Mouse (Mus musculus) skeletal muscle tissue, adult 2 months (tissue): ENCODE measurements around the gene Tex9.
"Not testable (repeated sequence)": the region's sequence is repeated elsewhere in the genome, so short reads cannot be mapped to it uniquely, and the experiment has no call there.

Experiments
- DNase-seq: peaks from one replicate; pipeline ENCODE4 v3.0.0-alpha.2; 2012; ENCODE audit warnings: low read depth, low spot score

The Tex9 gene

DNA sequence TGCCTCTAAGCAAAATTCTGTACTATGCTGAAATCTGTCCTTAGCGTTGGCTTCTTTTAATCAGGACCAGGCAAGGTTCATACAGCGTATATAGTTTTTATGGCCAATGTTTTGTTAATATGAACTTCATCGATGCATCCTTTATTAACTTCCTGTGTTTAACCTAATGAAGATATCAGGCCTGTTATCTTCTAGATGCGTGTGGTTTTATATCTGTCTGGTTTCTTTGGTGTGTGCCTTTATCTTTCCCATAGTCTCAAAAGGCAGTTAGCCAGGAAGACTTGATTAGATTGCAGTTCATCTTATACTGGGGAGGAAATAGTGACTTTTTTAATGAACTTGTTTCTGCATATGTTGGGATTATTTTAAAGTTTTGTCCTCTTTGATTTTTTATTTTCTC, 51.7 kb downstream of the Tex9 start:
- no peak for DNase-seq

DNA sequence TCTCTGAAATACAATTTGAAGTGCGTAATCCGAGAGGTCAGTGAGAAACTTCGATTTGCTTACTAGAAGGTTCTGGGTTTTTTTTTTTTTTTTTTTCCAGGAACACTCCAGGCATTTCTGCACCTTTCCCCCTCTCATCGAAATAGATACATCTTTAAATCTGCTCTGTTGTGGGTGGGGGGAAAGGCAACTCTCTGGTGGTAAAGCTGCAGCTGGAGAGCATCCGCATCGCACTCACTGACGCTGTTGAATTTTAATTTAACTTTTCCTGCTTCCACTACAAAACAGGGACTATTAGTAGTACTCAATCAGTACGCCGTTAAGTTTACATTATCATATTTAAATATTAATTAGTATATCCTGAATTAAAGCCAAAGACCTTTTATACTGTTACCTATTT, 53.3 kb downstream of the Tex9 start:
- DNase-seq: no peak

DNA sequence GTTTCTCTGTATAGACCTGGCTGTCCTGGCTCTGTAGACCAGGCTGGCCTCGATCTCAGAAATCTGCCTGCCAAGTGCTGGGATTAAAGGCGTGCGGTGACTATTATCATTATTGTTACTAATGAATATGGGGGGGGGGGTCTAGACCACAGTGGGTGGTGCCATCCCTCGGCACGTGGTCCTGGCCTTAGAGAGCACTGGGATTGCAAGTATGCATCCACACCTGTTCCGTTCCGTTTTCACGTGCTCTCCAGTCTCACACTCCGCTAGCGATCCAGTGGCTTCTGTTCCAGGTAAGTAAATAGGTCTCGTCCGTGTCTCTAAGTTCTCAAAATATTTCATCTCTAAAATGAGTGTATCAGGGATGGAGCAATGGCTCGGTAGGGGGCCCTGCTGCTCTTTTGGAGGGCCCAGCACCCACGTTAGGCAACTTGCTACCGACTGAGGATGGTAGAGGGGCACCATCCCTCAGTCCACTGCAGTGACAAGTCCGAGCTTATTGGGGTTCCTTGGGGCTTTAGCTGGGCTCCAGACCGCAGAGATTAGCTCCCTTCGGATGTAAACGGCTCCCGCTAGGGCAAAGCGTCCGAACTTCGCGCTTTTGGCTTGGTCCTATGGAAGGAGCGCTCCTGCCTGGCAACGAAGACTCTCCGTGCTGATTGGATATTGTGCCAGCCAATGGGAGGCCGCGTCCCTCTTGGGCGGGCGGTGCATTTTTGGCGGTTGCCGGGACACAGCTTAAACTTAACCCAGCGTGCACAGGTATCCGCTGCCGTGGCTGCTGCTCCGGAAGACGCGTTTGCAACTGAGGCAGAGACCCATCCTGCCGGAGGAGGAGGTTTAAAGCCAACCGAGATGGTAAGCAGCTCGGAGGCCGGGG, 54.0 kb downstream of the Tex9 start, which contains the start of gene Mns1:
TSS of gene Mns1 (plus strand) at position 190 of the 880 bp plus-strand sequence.
- DNase-seq: peak; percentile 86

DNA sequence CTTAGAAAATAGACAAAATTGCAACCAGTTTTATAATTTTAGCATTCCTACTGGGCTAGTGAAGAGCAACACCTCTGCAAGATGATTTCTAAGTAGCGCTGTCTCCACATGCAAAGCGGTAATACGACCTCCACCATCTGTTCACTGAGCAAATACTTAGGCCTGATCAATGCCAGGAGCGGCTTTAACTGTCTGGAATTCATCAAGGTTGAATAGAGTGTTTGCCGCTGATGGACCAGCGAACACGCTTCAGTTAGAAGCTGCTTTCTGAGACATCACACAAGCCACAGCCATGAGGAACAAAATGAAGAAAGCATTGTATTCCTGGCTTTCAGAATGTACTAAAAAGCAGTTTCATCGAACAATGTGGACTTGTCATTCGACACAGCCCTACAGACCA, 57.1 kb downstream of the Tex9 start:
- no peak for DNase-seq

DNA sequence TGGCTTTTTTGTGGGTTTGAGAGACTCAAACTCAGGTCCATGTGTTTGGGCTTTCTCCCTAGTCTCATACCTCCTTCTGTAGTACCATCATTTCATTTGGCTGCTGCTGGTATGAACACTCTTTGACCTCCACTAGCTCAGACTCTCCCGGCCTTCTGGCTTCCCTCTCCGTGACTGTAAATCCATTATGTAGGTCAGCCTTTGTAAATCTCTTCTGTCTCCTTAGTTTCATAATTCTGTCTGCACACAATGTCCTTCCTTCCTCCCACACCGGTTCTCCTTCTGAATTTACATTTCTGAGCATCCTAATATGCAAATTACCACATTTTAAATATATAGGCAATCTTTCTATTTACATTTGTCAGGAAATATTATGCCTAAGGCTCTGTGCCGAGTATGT, 64.2 kb downstream of the Tex9 start:
- no peak for DNase-seq

DNA sequence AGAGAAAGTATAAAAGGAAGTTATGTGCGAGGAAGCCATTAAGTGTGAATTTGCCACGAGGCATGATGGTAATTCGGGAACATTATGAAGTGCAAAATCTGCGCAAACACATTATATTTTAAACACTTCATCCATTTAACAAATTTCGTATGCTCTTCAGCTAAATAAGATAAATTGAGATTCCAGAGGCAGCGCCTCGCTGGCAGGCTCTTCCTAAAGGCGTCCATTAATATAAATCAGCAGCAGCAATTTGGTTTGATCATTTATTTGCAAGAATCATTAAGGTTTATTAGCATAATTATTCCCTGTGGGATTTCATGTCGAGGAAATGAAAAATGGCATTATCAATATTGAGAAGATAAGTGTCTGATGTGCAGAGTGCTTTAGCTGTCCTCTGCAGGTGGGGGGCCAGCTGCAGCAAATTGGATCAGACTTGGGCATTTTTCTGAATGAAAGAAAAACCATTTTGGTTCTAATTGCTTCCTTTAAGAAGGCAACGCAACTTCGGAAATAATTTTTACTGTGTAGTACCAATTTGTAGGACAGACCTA, 66.6 kb downstream of the Tex9 start:
- no peak for DNase-seq

DNA sequence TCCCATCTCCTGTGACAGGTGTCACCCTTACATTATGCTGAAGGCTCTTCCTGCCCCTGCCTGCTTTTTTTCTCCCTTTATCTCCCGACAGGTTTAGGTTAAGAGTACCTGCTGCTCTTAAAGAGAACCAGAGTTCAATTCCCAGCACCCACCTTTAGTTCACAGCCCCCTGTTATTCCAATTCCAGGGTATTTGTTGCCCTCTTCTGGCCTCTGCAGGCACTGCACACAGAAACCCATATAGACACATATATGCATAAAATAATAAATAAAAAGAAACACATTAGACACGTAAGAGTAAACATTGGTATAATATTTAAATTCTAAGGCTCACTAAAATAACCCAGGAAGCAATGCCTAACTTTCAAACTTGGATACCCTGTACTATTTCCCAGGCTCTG, 69.3 kb downstream of the Tex9 start:
- DNase-seq: no peak

DNA sequence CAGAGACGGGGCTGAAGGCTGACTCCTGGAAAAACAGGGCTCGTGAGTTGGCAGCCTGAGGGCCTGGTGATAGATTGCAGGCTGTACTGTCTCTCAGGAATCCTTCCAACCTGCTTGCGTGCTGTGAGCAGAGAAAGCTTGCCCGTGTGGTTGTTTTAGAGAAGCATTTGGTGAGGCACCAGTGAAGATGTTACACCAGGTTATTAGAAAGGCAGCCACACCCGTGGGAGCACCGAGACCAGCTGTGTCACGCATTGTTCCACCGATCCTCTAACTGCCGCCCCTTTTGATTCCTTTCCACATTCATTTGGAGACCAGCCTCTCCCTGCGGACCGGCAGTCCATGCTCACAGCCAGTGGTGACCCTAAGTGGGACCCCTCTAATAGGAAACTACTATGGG, 69.7 kb downstream of the Tex9 start:
- no peak for DNase-seq

DNA sequence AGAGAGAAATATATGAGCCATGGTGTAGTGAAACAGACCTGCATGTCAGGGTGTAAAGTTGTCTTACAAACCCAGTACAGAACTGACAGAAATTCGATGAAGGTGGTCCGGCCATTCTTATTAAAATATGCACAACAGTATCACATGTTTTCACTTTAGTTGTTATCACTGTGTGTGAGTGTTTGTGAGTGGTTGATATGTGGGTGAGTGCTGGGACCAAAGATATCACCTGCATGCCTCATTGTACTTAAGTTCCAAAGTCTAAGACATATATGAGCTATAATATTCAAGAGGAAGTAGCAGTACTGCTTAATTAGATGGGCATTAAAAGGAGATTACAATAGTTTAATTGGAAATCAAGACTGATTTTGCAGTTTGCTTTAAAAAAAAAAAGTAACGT, 71.5 kb downstream of the Tex9 start:
- DNase-seq: no peak

DNA sequence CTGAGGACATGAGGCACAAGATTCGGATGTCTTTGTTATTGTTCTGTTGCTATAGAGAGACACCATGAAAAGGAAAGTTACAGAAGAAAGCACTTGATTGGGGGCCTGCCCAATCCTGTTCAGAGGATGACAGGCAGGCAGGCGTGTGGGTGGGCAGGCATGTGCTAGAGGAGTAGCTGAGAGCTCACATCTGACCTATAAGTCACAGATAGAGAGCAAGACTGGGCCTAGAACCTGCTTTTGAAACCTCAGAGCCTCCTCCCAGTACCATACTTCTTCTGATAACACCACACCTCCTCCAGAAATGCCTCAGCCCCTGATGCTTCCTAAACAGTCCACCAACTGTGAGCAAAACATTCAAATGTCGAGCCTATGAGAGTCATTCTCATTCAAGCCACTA, 73.6 kb downstream of the Tex9 start:
- DNase-seq: no peak

DNA sequence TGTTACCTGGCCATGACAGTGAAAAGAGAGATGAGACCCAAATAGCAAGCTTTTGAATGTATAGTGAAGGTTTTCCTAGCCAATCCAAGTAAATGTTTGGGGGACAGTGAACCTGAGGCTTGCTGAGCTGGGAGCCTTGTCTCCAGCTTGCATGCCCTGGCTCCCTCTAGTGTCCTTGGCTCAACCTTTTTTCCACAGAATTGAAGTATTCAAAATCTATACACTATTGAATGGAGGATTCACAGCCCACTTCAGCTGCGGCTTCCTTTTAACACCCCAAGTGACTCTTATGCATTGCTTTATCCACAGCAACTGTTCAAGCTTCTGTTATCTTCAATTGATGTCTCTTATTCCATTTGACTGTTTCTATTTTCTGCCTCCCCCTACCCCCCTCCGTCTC, 80.3 kb downstream of the Tex9 start:
- no peak for DNase-seq

DNA sequence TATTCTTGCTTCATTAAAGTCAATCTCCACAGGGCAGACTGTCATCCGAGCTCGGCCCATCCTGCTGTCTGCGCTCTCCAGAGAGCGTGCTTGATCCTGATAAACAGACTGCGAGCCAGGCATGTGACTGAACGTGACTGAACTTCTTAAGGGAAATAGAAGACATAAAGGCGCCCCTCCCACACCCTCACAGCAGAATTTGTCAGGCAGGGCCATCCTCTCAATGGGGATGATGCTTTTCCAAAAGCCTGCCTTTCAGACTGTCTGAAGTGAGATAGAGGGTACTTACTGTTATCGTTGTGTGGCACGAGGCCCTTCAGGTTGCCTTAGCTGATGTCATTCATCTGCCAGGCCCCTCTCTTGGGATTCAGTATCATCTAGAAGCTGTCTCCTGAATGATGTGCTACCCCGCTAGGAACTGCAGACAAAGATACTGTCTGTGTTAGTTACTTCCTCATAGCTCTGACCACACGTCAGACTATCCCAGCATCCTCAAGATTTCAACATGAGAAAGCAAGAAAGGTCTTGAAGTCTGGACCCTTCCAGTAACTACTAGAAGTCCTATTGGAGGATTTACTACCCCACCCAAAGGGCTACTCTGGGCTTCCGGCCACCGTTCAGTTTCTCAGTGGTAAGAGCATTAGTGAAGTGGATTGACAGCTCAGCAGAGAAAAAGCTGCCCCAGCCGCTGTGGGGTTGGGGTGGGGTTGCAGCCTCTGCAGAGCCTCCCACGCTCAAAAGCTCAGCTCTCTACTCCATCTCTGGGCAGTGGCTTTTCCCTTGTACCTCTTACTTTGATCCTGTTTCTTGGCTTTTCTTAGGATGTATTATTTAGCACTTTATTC, 82.4 kb downstream of the Tex9 start:
- peak; percentile 7 for DNase-seq

DNA sequence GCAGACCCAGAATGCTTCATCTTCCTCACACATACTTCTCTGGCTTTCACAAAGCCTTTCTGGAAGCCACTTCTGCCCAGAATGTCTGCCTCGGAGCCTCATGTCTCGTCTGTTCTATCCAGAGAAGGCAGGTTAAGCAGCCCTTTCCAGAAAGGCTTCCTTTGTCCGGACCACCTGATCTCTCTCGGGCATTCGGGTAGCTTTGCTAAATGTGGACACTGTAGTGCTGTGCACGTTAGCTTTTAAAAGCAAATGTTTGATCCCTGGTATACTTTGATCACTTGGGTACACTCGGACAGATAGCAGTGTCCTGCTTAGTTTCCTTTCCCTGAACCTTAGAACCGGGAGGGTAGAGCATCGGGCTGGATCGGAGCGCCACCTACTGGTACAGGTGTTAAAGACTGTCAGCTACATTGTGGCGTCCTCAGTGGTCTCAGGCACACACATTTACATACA, 83.9 kb downstream of the Tex9 start:
- peak; percentile 48 for DNase-seq

DNA sequence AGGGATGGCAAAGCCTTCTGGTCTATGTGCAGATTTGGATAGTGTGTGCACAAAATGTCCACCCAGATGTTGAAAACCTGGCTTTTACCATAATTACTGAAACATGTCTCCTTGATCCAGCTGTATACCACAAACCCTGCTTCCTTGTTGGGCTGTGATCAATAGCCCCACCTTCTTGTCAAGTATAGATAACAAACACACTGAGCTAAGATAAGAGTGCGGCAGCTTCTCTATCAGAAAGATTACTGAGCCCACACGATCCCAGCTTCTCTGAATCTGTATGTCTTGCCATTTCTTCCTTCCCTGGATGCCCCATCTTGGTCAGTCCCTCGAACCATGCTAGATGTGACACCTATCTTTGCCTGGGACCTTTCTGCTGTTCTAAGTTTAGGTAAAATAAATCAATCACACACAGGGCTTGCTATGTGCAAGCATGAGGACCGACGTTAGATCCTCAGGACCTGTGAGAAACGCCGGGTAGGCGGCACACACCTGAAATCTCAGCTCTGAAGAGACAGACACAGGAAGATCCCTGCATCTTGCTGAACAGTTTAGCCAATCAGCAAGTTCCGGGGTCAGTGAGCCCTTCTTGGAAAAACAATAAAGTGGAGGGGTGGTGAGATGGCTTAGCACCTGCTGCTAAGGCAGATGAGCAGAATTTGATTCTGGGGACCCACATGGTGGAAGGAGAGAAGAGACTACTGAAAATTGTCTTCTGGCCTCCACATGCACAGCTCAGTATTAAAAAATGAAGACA, 86.0 kb downstream of the Tex9 start:
- DNase-seq: no peak

DNA sequence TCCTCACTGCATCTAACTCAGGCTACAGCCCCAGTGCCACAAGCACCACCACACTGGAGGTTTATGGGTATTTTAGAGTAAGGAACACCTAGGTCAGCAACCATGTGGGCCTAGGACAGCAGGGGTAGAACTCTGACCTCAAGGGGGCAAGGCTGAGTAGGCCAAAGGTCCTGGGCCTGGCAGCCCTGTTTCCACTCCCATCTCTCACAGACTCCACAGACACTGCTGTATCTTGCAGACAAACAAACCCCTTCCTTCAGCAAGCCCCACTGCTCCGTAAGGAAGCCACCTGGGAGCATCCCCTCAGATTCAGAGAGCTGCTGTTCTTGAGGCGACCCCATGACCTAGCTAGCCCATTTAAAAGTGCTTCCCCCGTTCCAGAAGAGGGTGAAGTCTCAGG, 87.1 kb downstream of the Tex9 start:
- no peak for DNase-seq

DNA sequence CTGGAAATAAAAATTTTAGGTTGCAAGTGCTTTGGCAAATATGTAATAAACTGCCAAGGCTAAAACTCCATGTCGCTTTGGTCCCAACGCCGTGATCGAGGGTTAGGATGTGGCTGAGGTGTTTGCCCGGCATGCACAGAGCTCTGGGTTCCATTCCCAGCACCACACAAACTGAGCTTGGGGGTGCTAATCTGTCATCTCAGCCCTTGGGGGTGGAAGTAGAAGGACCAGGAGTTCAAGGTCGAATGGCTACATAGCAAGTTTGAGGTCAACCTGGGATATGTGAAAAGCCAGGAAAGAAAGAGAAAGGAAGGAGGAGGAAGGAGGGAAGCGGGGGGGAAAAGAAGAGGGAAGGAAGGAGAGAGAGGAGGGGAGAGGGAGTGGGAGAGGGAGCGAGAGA, 87.6 kb downstream of the Tex9 start:
- DNase-seq: no peak

DNA sequence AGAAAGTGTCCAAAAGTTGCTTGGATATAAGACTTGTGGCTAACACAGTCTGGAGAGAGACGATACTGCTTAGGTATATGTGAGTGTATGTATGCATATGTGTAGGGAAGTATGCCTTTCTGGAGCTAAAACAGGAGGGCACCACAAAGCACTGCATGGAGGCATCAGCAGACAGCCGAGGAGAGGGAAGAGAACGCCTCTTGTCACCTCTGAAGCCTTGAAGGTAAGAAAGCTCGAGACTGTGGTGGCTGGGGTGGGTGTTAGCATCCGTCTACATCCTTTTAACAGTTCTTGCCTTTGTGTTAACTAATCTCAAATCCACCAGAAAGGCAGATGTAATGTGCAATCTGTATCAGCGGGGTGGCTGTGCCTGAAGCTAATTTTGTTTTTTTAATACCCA, 88.6 kb downstream of the Tex9 start:
- DNase-seq: no peak

DNA sequence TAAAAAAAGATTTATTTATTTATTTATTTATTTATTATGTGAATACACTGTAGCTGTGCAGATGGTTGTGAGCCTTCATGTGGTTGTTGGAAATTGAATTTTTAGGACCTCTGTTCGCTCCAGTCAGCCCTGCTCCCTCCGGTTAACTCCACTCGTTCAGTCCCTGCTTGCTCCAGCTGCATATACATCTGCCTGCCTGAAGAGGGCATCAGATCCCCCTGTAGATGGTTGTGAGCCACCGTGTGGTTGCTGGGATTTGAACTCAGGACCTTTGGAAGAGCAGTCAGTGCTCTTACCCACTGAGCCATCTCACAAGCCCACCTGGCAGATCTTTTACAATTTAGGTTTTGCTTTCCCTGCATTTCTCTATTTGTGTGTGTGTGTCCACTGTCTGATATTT, 90.2 kb downstream of the Tex9 start:
- DNase-seq: not testable (repeated sequence)
